Mouse (Mus musculus) MEL (cell line): ENCODE results near the gene Cbx3.

Experiments used
- CTCF ChIP-seq, 3 experiments: IDR thresholded peaks in 2 of 3; conservative IDR thresholded peaks in 1 of 3; 2 replicates each; pipeline ENCODE4 v1.5.1; 2011 to 2012; ENCODE audit warnings: low read length in 3 of 3, low read depth in 2 of 3, mild to moderate bottlenecking in 2 of 3, improper control_type of control experiment in 1 of 3, inconsistent platforms in 1 of 3, mixed read lengths in 1 of 3, moderate library complexity in 1 of 3; ENCODE audit not compliant: control insufficient read depth in 1 of 3, insufficient read depth in 1 of 3, poor library complexity in 1 of 3, severe bottlenecking in 1 of 3
- POLR2AphosphoS5 ChIP-seq: IDR thresholded peaks from 2 replicates; pipeline ENCODE4 v1.6.1; 2012; ENCODE audit warnings: low read depth, borderline replicate concordance, mild to moderate bottlenecking, inconsistent platforms, low read length, moderate library complexity, mixed read lengths
- SIN3A ChIP-seq: IDR thresholded peaks from 2 replicates; pipeline ENCODE4 v1.6.1; 2012; ENCODE audit warnings: low read length, improper control_type of control experiment, inconsistent platforms

GRCm38 (mm10) chr6:51485646-51486045 is 15.5 kb downstream of the Cbx3 start:
- TF ChIP-seq CTCF (IDR thresholded peaks at IDR 0.05 in 2 of 3, conservative IDR thresholded peaks at IDR 0.05 in 1 of 3; ENCODE audit: control insufficient read depth in 1 of 3, insufficient read depth in 1 of 3, low read depth in 2 of 3, low read length in 3 of 3, poor library complexity in 1 of 3, severe bottlenecking in 1 of 3) = no peak
- TF ChIP-seq SIN3A = no peak; the same call in 1 of the 2 replicates
- TF ChIP-seq POLR2AphosphoS5 = no peak
